Mouse (Mus musculus): ENCODE results near the gene Trim2.

Gene Trim2

DNA sequence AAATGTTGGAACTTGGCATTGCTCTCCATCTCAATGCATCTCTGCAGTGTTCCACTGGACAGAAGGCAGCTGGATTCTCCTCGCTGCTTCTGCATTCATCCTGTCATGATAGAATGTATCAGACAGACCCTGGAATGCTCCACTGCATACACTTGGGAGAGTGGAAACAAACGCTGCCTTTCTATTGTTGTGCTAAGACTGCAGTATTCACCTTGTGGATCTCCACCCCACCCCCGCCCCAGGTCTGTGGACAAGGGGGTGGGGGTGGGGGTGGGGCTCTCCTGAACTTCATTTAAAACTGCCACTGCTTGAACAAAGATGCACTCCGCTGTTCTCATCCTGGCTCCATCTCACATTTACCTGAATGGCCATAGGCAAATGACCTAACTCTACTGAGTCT, 112.8 kb downstream of the Trim2 start:
- DNase-seq (ENCODE audit: low read depth, low spot score), result peak; percentile 91

DNA sequence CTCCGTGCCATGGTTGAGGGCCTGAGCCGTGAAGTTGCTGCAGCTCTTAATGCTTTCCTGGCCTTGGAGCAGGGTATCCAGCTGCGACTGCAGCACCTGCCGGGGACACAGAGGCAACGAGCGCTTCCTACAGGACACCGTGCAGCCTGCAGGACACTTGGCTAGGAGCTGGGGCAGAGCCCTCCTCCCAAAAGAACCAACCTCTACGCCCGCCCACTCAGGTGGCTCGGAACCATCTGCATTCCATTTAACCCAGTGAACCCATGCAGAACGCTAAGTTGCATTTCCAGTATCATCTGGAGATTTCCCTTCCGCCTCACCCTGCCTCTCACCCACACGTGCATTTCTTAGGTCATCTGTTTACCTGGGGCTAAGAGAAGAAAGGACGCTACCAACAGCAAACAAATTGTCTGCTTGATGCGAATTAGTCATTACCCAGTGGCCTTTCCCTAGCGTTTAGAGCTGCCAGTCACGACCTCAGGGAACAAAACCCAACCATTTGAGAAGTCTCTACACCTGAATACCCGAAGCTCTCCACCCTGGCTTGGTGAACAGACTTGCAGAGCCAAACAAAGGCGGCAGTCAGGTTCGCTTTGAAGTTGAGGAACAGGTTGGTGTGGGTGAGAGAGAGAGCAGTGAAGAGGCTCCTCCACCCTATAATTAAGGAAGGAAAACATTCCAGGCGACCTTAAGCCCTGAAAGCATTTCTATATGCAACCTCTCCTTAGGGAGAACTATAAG, 115.4 kb downstream of the Trim2 start:
- DNase-seq (ENCODE audit: low read depth, low spot score), result peak; percentile 91

DNA sequence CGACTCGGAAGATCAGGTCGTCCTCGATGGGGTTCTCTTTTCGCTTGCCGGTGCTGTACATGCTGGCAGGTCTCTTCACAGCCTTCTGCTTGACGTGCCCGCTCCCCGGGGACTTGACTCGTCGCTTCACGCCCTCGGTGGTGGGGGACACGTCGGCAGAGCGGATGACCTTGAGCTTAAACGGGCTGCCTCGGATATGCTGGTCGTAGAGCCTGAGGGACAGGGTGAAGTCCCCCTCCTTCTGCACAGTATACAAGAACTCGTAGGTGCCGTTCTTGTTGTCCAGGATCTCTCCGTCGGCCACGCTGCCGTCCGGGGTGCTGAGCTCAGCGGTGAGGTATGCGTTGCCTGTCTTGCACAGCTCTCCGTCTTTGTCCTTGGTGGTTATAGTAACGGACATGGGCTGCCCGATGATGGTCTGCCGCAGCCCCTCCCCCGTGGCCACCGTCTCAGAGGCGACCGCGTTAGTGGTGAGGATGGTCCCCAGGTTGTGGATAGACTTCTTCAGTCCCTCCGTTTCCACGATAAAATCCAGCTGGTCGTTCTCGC, 116.1 kb downstream of the Trim2 start:
- no peak for DNase-seq (ENCODE audit: low read depth, low spot score)

DNA sequence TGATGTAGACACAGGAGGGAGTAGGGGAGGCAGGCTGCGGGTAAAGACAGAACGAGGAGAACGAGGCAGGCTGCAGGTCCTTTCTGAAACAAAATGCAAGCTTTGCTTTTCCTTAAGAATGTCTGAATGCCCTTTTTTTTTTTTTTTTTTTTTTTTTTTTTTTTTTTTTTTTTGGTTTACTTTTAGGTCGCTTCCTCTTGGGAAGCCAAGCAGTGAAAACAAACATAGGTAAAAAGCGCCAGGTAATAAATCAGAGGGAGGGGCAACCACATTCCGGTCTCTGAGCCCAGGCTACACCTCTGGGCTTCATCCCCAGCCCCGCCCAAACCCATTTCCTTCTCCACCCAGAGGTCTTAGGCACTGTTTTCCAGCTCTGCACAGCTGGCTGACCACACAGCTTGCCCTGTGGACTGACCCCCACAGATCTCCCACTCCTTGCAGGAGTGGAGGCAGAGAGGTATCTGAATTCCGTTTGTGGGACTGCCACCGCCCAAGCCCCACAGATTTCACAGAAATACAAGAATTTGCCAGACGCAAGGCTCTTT, 117.0 kb downstream of the Trim2 start:
- peak; percentile 60 for DNase-seq (ENCODE audit: low read depth, low spot score)

DNA sequence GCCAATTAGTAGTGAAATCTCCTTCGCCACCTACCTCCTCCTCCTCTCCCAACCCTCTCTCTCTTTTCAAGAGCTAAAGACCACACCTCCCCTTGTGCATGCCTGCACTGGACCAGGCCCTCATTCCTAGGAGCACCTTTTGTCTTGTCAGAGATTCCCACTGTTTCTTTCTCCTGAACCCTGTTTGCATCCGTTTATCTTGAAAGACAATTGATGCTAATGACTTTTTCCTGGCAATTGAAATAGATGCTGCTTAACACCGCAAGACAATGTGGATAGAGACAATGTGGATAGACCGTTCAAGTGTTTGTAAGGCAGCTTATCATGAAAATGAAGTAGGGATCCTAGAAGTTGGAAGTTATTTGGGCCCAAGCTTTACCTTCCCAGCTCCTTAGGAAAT, 125.0 kb downstream of the Trim2 start:
- DNase-seq (ENCODE audit: low read depth, low spot score), result peak; percentile 97

DNA sequence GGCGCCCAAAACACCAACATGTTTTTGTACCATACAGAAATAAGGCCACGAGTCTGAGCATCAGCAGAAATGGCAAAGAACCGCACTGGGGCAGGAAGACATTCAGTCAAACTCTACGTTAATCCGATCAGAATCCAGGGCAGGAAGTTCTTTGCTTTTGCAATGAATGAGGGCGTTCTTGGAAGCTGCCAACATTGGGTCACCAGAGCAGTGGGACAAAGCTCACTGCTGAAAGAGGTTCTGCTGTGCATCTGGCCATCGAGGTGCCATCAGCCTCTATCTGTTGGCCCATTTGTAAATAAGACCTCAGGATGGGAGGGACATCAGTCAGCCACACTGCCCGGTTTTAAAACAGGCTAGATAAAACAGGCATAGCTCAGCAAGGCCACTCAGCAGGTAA, 125.6 kb downstream of the Trim2 start:
- no peak for DNase-seq (ENCODE audit: low read depth, low spot score)

DNA sequence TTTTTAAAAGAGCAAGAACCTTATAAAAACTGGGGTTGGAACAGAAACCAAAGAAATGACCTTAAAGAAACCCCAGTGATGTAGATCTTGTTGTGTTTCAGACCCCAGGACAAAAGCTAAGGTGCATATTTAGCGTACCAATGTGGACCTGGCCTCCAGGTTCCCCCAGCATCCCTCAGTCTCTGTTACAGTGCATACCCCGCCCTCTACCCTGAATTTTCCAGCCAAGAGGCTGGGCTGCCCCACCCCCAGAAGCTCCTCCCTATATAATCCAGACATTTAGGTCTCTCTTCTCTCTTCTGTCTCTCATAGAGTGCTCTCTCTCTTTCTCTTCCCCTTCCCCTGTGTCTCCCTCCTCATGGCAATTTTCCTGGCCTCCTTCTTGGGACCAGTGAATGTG, 126.4 kb downstream of the Trim2 start:
- DNase-seq (ENCODE audit: low read depth, low spot score), result peak; percentile 44

DNA sequence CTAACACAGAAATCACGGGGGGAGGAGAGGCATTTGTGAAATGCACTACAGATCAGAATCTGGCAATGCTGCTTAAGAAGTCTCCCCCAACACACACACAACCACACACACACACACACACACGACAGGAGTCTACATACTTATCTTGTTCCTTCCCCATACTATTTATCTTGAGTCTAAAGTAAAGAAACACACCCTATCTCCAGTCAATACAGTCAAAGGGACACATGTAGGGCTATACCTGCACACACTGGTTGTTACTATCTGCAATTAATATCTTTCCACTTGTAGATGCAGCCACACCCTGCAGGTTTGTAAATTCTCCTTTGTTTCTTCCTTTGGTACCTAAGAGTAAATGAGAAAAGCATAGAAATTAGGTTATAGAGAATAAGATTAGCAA, 128.8 kb downstream of the Trim2 start:
- no peak for DNase-seq (ENCODE audit: low read depth, low spot score)

DNA sequence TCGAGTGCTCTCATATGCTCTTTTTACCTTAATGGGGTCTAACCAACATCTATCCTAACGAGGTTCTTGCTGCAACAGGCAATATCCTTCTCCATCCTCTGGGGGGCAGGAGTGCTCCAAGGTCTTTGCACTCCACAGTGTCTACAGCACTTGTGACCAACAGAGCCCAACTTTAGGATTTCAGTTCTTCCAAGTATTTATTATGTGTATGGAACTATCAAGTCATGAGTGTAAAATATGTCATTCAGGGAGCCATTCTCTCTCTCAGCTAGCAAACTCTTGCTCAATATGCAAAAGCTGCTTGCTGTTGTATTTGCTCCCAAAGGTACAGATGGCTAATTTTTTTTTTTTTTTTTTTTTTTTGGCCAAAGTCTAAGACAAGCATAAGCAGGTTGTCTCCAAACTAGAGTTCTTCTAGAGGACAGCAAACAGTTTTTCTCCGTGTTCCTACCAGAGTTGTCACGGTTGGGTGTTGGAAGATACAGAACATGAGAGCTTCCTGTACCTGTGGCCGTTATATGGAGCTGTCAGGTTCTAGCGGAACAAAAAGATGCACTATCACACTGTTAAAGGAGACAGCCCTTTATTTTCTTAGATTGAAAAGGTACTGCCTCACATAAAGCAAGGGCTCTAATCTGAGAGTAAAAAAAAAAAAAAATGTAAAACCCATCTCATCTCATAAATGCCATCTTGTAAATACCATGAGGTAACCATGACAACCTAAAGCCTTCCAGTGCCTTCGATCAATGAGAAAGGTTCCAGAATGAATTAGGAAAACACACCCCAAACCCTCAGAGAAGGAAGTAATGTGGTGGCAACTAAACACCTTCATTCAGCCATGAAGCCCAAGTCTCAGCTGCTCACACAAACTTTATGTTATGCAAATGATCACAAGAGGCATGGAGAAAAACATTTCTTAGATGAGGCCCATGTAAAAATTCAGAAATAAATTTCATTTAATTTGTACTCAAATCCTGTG, 131.1 kb downstream of the Trim2 start:
- peak; percentile 86 for DNase-seq (ENCODE audit: low read depth, low spot score)

DNA sequence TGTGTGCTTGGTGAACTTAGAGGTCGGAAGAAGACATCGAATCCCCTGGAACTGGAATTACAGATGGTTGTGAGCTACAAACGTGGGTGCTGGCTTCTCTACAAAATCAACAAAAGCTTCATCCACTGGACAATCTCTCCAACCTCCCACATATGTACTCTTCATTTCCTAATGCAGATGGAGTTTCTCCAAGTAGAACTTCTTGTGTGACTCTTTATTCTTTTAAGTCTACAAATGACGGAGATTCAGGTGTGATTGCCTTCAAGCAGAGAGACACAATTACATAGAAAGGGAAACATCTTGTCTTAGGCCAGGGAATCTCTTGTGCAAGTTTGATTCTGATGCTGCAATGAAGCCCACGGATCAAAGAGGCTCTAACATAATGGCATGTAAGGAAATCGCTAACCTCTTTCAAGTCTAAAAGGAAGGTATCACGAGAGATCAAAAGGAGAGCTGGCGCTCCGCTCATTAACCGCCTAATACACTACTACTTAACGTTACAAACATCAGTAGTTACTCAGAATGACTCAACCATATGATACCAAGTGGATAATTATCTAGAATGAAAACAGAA, 133.0 kb downstream of the Trim2 start, which contains the start of gene Gm6525:
Gene Gm6525, plus strand, starts transcription at position 524 of the 574 bp plus-strand sequence.
- no peak for DNase-seq (ENCODE audit: low read depth, low spot score)

DNA sequence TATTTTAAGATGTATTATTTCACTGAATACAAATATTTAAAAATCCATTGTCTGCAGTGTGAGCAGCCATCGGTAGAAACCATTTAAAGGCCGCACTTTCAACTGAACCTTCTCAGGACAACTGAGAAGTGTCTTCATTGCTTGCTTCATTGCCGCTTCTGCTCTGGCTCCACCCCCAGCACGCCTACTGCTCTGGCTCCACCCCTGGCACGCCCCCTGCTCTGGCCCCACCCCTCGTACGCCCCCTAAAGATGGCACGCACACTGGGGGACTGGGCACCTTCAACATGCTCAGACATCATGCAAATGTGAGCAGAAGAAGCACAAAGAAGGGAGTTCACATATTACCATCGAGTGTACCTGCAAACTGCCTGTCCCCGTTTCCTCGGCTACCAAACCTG, 134.3 kb downstream of the Trim2 start:
- peak; percentile 61 for DNase-seq (ENCODE audit: low read depth, low spot score)

DNA sequence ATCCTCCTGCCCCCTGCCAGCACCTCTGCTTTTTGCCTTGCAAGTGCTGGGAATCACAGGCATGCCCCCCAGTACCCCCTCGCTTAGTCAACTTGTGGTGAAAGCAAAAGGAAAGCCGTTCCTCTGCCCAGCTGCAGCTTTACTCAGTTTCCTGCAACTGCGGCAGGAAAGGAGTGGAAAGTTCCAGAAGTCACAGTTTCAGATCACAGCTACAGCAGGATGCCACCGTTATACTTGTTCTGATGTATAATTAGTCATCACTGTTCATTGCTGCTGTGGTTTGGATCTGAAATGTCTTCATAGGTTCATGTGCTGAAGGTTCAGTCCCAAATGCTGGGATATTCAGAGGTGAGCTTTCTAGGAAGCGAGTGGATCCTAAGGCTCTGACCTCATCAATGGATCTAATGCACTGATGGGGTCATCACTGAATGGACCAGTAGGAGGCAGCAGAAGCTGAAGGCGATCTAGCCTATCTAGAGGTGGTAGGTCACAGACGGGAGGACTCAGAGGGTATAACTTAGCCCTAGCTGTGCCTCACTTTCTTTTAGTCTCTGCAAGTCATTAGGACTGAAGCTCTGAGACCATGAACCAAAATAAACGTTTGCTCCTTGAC, 137.2 kb downstream of the Trim2 start:
- peak; percentile 70 for DNase-seq (ENCODE audit: low read depth, low spot score)

DNA sequence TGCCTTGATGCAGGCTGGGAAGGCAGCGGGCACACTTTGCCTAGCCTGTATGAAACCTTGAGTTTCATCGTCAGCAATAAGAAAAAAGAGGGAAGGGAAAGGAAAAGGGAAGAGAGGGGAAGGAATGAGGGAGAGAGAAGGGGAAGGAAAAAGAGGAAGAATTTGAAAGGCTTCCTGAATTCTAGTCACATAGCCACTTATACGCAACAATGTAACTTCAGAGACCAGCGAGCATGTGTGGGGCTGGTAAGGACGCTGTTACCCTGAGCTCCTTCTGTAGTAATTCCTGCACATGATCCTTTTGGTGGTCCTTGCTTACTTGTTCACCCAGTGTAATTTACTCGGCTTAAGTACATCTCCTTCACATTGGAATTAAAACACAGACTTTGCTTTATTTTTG, 137.7 kb downstream of the Trim2 start:
- DNase-seq (ENCODE audit: low read depth, low spot score), result no peak

DNA sequence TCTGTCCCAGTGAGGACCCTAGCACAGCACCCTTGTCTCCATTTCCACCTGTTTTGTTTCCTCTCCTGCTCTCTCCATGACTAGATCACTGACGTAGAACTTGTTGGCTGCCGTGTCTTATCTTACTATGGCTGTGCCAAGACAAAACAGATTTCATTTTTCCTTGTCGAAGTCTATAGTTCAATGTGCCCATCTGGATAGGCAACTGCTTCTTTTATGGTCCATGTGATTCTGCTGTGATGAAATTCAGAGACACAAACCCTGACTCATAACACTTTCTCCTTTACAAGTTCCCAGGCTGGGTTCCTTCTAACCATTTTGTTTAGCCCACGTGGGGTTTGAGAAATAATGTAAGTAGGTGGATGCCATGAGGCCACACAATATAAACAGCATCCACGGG, 140.6 kb downstream of the Trim2 start:
- no peak for DNase-seq (ENCODE audit: low read depth, low spot score)

DNA sequence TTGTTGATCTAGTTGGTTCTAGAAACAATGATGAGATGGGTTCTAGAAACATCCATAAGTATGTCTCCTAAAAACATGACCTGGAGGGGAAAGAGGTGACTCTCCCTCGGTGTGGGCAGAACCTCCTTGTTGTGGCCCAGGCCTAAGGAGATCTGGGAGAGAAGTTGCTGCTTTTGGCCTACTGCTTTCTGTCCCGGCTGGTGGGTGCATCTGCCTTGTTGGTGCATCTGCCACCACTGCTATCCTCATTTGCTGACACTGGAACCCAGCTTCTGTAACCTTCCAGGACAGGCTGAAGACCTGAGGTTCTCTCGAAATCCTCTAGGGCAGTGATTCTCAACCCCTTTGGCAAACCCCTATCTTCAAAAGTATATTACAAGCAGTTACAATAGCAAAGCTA, 141.3 kb downstream of the Trim2 start:
- no peak for DNase-seq (ENCODE audit: low read depth, low spot score)

DNA sequence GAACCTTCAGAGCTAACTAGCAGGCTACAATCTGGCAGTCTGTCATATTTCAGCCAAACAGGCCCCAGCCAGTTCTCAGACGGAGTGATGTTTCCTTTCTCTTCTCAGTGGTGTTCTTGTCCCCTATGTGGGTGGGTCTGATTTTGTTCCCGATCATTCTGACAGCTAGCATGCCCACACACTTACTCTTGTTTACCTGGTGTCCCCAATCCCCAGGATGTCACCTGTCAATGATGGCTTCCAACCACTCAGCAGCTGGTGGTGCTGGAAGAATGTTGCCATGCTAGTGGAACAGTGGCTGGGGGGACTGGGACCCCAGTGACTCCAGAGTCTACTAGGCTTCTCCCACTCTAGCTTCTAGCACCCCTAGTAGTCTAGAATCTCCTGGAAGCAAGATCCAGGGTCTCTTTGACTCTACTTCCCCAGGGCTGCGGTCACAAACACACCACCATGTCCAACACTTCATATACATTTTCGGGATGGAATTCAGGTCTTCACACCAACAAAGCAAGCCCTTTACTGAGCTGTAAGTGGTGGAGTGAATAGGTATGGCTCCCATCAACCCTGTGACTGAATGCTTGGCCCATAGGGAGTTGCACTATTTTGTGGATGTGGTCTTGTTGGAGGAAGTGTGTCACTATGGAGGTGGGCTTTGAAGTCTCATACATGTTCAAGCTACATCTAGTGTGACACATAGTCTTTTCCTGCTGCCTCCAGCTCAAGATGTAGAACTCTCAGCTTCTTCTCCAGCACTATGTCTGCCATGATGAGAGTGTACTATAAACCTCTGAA, 148.9 kb downstream of the Trim2 start:
- DNase-seq (ENCODE audit: low read depth, low spot score), result no peak

DNA sequence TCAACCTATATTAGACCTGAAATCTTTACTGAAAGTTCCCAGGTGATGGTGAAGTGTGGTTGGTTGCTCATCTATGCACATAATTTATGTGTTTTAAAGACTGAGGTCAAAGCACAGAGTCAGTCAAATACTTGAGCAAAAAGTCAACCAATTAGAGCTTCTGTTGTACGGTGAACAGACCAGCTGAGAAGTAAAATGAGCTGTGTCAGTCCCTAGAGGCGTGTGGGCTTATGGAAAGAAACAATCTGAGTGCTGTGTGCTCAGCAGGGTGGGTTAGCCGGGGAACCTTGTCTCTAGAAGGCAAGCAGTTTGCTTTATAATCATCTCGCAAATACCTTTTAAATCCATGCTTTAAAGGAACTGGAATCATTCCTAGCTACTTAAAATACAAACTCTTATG, 149.7 kb downstream of the Trim2 start:
- no peak for DNase-seq (ENCODE audit: low read depth, low spot score)

DNA sequence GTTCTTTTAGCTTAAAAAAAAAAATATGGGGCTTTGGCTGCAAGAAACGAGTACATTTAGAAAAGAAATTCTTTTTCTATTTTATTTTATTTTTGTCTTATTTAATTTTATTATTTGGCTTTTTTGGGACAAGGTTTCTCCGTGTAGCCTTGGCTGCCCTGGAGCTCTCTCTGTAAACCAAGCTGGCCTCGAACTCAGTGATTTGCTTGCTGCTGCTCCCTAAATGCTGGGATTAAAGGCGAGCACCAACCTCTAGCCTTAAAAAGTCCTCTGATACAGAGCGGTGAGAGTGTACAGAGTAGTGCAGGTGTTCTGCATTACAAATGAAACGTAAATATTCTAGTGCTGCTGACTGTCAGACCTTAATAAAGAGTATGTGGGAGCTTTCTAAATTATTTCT, 150.6 kb downstream of the Trim2 start:
- no peak for DNase-seq (ENCODE audit: low read depth, low spot score)

DNA sequence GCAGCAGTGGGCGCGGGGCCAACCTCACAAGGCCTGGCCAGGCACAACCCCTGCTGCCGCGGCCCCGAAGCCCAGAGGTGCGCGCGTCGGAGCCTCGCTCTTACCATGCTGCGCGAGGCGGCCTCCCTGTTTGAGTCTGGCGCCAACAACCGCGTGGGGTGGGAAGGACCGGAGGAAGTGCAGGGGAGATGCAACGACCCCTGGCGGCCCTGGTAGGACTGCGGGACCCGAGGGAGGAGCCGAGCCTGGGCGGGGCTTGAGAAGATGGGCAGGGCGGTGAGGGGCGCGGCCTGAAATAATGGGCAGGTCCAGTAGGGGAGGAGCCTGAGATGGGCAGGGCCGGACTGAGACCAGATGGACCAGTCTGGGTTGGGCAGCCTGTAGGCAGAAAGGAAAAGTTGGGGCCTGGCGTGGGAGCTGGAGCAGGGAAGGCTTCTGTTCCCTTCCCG, 151.1 kb downstream of the Trim2 start, which contains the start of gene Mnd1:
Gene Mnd1, minus strand, starts transcription at position 229 of the 449 bp plus-strand sequence.
- DNase-seq (ENCODE audit: low read depth, low spot score), result peak; percentile 96

DNA sequence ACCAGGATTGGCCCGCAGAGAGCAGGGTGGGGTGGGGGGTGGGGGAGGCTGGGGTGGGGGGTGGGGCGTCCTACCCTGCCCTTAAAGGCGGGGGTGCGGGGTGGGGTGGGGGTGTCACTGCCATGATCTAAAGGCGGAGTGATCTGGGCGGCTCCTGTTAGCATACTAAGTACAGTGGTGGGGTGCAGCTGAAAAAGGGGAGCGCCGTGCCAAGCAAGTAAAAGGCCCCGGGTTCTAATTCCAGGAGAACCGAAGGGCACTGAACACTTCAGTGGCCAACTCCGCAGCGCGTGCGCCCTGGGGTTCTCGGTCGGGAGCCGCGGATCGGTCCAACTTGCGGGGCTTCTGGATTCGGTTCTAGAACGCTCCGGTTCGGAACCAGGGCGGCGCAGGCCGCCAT, 151.5 kb downstream of the Trim2 start:
- DNase-seq (ENCODE audit: low read depth, low spot score), result peak; percentile 75
